Mouse (Mus musculus): ENCODE results near the gene Smtnl2. TPM values are rescaled to one million over a fixed set of nuclear protein-coding genes. Genes with fewer than 3 reads are reported as not detected.
"Not testable (repeated sequence)": the region's sequence is repeated elsewhere in the genome, so short reads cannot be mapped to it uniquely, and the experiment has no call there.

Gene Smtnl2
- total RNA-seq (2021) (1 to 10 TPM; 2.4 to 2.5 TPM), polyA plus RNA-seq (2012; rRNA removed) (4.4 and 5.6 TPM in 2 replicates)
- long read RNA-seq, partial matches to known transcripts: 0 of 3 reads
- long read RNA-seq, other reads (novel, unspliced or antisense): 0 of 3 reads

DNA sequence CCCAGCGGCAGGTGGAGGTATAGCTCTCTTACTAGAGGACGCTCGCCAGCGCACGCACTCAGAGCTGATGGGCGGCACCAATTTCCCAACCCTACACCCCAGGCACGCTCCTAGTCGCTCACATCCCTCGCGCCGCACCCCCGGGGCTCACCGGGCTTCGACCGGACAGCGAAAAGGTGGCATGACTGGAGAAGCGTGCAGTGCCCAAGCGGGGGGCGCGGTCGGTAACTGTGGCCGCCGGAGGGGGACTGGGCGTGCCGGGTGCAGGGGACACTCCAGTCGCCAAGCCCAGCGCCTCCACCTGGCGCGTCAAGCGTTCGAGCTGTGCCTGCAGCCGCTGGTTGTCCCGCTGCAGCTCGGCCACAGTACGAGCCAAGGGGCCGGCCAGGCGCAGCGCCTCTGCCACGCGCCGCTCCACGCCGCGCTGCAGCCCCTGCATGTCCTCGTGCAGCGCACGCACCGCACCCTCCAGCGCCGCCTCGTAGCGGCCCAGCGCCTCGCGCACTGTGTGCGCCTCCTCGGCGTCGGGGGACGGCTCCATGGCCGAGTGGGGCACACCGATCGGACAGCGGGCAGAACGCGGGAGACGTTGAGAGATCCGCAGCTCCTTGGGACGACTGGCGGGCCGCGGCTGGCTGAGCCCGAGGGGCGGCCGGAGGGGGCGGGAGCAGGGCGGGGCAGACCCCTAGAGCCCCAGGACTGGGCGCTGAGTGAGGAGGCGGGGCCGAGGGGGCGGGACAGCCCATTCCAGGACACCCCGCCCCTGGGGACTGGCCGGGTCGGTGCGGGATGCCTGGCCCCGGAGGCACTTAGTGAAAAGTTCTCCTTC, at the start of gene Smtnl2:
Gene Smtnl2 (minus strand): TSS at position 621 of the 829 bp plus-strand sequence.
- DNase-seq: peak; percentile 95

DNA sequence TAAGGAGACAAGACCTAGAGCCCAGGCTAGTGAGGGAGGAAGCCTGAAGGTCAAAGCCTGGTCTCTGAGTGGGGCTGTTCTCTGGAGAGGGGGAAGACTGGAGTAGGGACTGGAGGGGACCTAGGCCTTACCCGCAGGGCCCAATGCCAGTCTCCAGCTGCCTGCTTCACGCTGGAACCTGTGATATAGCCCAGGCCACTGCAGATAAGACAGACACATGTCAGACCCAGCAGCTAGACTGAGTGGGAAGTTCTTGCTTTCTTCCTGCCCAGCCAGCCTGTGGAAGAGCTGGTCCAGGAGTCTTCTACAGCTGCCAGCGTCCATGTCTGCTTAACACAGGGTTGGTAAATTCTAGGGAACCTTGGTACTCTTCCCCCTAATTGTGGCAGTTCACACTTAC, 47.0 kb upstream of the Smtnl2 start:
- DNase-seq: no peak

DNA sequence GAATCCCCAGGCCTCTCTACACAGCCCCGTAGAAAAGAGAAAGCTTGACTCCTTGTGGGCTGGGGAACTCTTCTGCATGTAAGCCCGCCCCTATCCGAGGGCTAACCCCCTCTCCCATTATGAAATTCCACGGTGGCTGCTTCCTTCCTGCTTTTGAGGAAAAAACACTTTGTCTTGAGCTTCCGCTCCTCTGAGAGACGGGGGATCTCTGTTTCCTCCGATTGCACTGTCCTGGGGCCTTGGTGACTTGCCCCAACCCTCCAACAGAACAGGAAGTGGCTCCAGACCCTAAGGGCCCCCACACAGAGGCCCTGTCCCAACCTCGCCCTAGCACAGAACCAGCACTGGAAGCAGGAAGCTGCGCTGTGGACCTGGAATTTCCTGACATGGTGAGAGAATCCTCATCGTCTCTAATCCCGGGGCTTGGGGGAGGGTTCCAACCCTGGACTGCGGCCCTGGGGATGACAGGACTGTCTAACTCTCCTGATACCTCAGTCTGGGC, 46.5 kb upstream of the Smtnl2 start:
- peak; percentile 20 for DNase-seq

DNA sequence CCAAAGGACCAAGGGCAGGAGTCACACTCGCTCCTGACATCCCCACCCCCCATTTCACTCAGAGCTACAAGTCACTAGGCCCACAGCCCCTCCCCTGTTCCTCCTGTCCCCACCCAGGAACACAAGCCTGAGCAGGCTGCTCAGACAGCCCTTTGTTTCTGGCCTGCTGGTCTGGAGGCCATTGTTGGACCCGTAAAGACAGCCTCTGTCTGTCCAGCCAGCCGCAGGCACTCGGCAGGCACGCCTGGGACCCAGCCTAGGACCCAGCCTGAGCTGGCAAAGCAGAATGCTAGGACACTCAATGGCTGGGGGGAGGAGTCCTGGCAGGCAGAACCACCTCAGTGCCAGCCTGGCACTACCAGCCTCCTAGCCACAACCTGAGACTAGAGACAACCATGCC, 44.2 kb upstream of the Smtnl2 start:
- DNase-seq: no peak

DNA sequence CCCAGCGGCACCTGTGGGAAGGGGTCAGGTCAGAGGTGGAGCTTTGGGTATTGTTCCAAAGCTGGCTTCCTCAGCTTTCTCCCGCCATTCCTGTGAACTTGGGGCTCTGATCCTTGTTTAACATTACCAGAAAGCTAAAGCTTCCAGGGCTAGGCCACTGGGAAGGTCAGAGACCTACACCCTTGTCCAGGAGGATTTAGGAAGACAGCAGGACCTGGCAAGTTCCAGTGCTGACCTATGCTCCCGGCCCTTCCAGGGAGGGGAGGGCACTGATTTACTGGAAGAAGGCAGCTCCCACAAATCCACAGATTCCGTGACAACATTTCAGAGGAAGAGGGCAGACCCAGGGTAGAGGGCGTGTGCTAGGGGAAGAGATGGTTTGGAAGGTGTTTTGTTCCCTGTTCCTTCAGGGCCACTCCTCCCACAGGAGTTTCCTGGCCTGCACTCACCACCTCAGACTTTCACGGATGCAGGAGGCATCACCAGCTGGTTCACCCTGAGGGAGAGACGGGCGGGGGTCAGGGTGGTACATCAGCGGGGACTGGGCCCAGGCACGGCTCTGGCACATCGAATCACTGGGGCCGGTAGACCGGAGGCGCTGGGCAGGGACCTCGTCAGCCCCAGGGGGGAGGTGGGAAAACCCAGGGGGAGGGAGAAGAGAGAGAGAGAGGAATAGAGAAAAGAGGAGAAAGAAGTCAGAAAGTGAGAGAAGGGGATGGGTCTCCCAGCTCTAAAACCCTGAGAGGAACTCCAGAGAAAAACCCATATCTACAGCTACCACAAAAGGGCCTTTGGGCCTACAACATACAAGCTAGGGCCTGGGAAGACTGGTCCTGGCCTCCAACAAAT, 41.8 kb upstream of the Smtnl2 start:
- no peak for DNase-seq

DNA sequence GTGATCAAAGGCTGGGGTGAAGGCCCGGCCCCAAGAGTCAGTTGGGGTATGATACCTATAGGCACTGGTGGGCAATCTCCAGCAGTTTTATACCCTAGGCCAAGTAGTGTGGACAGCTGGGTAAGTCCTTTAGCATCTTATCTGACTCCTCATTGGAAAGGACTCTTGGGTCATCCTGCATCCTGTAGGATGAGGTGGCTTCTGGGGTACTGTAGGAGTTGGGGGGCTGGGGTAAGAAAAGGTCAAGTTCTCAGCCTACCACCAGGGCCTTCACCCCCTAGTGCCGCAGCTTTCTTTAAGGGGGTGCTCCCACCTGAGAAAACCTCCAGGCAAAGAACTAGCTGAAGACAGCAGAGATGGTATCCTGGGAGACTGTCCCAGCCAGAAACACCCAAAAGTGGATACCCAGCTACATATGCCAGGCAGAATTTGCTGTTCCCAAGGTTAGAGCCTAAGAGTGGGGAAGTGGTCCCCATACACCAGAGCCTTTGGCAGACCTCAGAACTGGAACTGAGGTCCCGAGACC, 40.7 kb upstream of the Smtnl2 start:
- DNase-seq: no peak

DNA sequence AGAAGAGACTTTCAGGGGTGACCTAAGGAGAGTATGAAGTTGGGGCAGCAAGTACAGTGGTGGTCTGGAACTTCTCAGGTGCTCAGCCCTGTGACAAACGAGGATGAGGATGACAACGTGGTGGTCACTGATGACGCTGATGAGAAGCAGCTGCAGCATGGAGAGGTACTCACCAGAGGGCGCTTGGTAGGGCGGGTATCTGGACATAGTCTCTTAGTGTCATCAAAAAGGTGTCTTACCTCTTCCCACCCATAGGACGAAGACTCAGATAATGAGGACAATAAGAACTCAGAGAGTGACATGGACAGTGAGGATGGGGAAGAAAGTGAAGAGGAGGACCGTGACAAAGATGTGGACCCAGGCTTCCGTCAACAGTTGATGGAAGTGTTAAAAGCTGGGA, 36.0 kb upstream of the Smtnl2 start:
- no peak for DNase-seq

GRCm38 (mm10) chr11:72446311-72447105, 35.0 kb upstream of the Smtnl2 start:
- peak; percentile 41 for DNase-seq

DNA sequence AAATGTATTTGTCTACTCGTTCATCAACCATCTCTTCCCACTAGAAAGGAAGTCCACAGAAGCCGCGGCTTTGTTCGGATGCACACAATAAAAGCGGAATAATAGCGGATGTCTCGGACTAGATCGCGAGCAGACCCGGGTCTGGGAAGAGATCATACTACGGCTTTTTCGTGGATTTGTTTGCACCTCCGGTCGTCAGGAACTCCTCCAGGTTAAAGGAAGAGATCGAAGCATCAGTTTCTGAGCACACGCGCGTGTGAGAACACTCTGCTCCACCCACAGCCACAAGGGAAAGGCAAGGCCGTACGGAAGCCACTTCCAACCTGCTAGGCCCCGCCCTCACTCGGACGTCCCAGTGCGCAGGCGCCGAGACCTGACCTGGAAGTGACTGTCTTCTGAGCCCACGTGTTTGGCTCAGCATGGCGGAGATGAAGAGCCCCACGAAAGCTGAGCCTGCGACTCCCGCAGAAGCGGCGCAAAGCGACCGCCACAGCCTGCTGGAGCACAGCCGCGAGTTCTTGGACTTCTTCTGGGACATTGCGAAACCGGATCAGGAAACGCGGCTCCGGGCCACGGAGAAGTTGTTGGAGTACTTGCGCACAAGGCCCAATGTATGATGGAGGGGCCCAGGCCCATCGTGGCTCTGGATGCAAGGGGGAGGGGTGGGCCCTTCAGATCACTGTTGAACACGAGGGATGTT, 29.6 kb upstream of the Smtnl2 start, which contains the start of gene Mybbp1a:
Gene Mybbp1a (plus strand): TSS at position 391 of the 700 bp plus-strand sequence.
- DNase-seq: peak; percentile 99

GRCm38 (mm10) chr11:72440597-72440964, 29.1 kb upstream of the Smtnl2 start:
- not testable (repeated sequence) for DNase-seq

- DNase-seq: no peak
Measured at GRCm38 (mm10) chr11:72438411-72438810, 26.9 kb upstream of the Smtnl2 start.

GRCm38 (mm10) chr11:72436756-72437650, 25.5 kb upstream of the Smtnl2 start:
- DNase-seq: peak; percentile 81

- peak; percentile 71 for DNase-seq
Measured at GRCm38 (mm10) chr11:72436271-72436670, 24.8 kb upstream of the Smtnl2 start.

DNA sequence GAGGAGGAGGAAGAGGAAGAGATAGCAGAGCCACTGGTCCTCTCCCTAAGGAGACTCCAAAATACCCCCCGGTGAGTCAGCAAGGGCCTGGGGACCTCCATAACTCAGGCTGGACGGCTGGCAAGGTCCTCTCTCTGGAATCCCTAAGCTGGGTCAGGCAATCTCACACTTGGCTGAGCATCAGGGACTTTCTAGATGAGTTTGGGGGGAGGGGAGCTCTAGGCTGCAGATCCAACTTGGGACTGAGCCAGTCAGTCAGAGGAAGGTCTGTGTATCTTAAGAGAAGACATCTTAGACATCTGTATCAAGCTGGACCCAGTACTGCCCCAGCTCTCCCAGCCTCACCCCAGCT, 24.2 kb upstream of the Smtnl2 start:
- peak; percentile 86 for DNase-seq

DNA sequence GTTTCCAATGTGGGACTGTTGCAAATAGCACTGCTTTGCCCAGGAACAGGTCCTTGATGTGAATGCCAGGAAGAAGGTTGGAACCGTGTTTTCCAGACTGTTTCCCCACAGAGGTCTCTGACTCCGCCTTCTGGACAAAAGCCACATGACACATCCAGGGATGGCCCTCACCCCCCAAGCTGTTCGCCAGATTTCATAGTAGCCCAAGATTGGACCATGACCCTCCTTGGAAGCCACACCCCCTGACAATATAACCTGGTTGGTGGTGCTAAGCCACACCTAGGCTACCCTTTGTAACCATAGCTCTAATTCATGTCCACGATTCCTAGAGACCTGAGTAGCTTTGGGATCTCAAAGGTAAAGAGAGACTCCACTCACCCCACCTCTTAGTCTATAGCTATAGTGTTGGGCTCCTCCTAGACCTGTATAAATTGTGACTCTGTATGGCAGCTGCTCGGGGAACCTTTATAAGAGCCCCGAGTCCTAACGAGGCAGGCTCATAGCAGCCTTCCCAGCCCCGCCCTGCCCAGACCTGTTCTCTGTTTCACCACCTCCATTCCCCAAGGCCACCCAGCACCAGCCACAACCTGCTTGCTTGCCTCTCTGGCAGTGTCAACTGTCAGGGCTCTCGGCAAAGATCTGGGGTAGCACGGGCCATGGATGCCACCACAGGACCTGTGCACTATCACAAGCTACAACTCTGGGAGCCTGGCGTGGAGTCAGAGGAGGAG, 23.6 kb upstream of the Smtnl2 start, which contains the start of gene Ggt6:
Gene Ggt6 (plus strand): TSS at position 564 of the 731 bp plus-strand sequence.
- DNase-seq: peak; percentile 83

- not testable (repeated sequence) for DNase-seq
Measured at GRCm38 (mm10) chr11:72430311-72431068, 19.0 kb upstream of the Smtnl2 start.

DNA sequence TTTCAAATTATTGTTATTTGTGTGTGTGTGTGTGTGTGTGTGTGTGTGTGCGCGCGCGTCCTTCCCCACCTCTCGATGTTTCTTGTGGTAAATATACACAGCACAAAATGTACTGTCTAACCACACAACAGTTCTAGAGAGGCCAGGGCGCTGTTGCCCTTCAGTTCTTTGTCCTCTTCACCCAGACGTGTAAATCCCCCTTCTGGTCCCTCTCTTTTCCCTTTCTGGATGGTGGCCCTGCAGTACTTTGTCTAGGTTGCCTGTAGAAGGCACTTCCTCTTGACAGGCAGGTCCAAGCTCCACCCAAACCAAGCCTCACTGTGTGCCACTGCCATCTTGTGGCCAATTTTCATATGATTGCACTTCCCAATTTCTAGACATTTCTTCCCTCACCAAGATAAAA, 17.8 kb upstream of the Smtnl2 start:
- DNase-seq: peak; percentile 83

DNA sequence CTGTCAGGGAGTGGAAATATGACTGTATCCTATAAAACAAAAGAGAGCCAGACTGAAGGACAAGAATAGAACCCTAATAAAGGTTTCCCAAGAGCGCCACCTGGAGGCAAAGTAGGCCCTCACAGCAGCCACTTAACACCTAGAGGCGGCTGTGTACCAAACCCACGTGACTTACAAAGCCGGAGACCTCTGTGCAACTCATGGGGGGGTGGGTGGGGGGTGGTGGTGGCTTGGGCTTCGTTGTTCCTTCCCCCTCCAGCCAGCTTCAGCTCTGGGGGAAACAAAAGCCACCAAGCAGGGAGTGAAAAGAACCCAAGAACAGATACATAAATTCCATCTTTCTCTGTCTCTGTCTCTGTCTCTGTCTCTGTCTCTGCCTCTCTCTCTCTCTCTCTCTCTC, 17.2 kb upstream of the Smtnl2 start:
- DNase-seq: peak; percentile 81
